Mouse (Mus musculus): ENCODE measurements at regions not wholly inside any gene's neighbourhood (a gene's known extent, or its start where the extent isn't known, plus 50 kb on each side); places are given as distances from the start of the nearest gene placed in this dataset.

DNA sequence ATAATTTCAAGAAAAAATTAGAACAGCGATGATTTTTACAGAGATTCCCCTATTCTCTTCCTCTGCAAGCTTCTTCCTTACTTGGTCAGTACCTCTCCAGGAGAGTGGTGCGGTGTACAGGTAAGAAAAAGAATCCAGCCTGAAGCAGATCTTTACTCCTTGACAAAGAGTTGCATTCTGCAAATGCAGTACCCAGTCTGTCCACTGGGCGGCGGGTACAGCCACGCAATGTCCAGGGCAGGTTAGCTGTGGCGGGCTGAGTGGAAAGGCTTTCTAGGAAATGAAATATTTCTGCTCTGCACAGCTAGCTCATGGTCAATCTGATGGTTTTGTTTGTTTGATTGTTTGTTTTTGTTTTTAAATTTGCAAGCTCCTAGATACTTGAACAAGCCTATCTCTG lies 84.3 kb downstream of the Pmp22 start:
- TF ChIP-seq CTCF (IDR thresholded peaks at IDR 0.05; ENCODE audit: extremely low read depth, insufficient read depth, insufficient read length, insufficient replicate concordance), result peak; percentile 80
- TF ChIP-seq POLR2A (IDR thresholded peaks at IDR 0.05; ENCODE audit: low read depth, low read length), result no peak

All from spleen, adult 2 months (tissue).